Mouse (Mus musculus) naive thymus-derived CD4-positive, alpha-beta T cell, adult 5 months (primary cell): ENCODE results near the gene Pxt1. TPM values are rescaled to one million over a fixed set of nuclear protein-coding genes. Genes with fewer than 3 reads are reported as not detected.

Source experiments
- polyA plus RNA-seq: library from polyadenylated mRNA; unstranded; fragments of 100-300 nt; shearing (Covaris generic); gene quantifications from one replicate; pipeline ENCODE4 v1.2.1, GENCODE M21; 2017

Gene Pxt1
- polyA plus RNA-seq, result not detected

DNA sequence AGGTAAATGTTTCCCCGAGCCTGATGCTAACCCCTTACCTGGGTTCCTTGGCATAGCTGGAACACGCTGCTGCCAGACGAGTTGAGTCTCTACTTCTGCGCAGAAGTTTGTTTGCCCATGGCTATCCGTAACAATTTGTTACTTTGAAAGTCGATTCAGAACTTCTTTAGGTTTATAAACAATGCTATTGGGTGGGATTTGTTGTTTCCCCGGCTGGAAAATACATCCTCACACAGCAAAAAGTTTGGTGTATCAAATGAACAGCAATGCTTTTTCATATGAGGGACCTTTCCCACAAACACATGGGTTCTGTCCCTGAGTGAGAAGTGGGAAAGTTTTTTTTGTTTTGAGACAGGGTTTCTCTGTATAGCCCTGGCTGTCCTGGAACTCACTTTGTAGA is at the start of gene Pxt1:
Gene Pxt1, minus strand, starts transcription at position 101 of the 400 bp plus-strand sequence.

DNA sequence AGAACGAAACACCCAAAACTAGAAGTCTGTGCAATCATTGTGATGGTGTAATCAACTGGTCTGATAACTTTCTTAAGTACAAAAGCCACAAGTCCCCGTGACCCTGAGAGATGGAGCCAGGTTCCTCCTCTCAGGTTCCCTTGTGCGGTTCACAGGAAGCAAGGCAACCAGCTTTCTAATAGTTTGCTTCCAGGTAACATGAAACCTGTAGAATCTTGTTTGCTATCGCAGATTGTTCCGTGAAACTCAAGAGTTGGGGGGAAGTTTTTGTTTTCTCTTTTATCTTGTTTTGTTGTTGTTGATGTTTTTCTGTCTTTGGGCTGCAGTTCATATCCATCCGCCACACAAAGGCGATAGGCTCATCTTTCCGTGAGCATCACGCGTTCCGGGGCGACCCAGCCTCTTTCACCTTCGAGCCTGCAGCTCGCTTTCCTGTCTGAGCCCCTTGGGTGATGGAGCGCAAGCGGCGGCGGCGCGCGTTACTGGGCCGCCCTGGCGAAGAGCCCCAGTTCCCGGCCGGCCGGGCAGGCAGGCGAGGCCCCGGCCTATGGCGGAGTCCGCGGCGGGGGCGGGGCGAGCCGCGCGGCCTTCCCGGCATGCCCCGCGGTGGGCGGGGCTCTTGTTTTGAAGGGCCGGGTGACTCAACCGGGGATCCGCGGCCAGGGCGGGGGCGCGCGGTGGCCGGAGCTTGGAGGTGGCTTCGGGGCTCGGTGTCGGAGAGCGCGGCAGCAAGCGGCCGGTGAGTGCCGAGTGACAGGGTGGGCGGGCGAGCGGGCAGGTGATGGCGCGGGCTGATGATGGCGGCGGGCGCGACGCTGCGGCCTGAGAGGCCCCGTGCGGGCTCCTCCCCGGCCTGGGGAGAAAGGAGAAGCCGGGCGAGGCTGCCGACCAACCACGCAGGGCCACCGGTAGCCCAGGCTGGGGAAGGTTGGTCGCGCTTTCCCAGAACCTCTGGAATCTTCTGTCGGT is 8.5 kb upstream of the Pxt1 start, which contains the start of gene Kctd20:
Gene Kctd20, plus strand, starts transcription at position 120 of the 969 bp plus-strand sequence.

GRCm38 (mm10) chr17:28915060-28915628 is 28.5 kb downstream of the Pxt1 start, which contains the start of gene 4930539E08Rik:
4930539E08Rik (minus strand) TSS chr17:28915324.

Other genes with a start within 250 kb of the Pxt1 start
- gene AC170998.1, start 217.8 kb downstream of the Pxt1 start, polyA plus RNA-seq, result 9.8 TPM
- not detected for gene Mapk13, start 174.5 kb downstream of the Pxt1 start, polyA plus RNA-seq
- 16.0 TPM for gene Brpf3, start 142.8 kb downstream of the Pxt1 start, polyA plus RNA-seq
- 0.12 TPM for gene Pnpla1, start 85.4 kb downstream of the Pxt1 start, polyA plus RNA-seq
- 0.26 TPM for gene 4930539E08Rik, start 28.5 kb downstream of the Pxt1 start, polyA plus RNA-seq
- gene Kctd20, start 8.1 kb upstream of the Pxt1 start, polyA plus RNA-seq, result 84.5 TPM
- gene Stk38, start 64.2 kb upstream of the Pxt1 start, polyA plus RNA-seq, result 453 TPM
- 502 TPM for gene Srsf3, start 88.8 kb upstream of the Pxt1 start, polyA plus RNA-seq
- gene Cdkn1a, start 147.1 kb upstream of the Pxt1 start, polyA plus RNA-seq, result 7.4 TPM
- not detected for gene Rab44, start 170.3 kb upstream of the Pxt1 start, polyA plus RNA-seq